Mouse (Mus musculus) cerebellum, postnatal 4 days (tissue): ENCODE measurements around the gene Vmn1r168.
"Not testable (repeated sequence)": the region's sequence is repeated elsewhere in the genome, so short reads cannot be mapped to it uniquely, and the experiment has no call there.

Experiments
- DNase-seq, 2 experiments: peaks; one replicate each; pipeline ENCODE4 v3.0.0; 2022; ENCODE audit warnings: low spot score in 2 of 2, mixed read lengths in 1 of 2

Gene Vmn1r168

GRCm38 (mm10) chr7:23539432-23539831 is at the start of gene Vmn1r168:
Gene Vmn1r168 (plus strand): TSS chr7:23539732.
- not testable (repeated sequence) for DNase-seq

DNA sequence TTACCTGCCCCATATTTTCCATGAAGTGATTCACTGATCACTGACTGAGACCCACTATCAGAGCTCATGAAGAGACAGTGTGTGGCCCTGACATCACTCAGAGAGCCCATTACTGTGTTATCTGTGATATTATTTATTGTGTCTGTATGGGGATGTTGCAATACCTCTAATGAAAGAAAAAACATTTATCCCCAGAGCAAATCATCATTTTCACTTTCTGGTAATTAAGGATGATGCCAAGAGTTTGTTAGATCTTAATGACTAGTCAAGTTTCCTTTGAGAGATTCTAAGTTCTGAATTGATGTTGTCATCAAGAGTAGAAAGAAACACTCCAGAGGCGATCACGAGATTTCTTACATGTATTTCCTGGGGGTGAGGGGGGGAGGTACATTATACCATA is 32.4 kb upstream of the Vmn1r168 start, which contains the start of gene Vmn1r167:
Vmn1r167 (minus strand) TSS at position 101 of the 400 bp plus-strand sequence.
- DNase-seq: not testable (repeated sequence)

GRCm38 (mm10) chr7:23575226-23575625 is 35.7 kb downstream of the Vmn1r168 start, which contains the start of gene Vmn1r169:
Gene Vmn1r169 (plus strand): TSS chr7:23575526.
- DNase-seq: not testable (repeated sequence)
